18 mouse cellular contexts compared by ENCODE assay signal in genomic region chr19:56653292-56653691, GRCm38 (mm10).
DNase-seq lines count a peak whose midpoint lies in the region; ATAC-seq and TF ChIP-seq lines count a peak whose summit lies in the region.
"Had no signal": no experiment of that assay in that cellular context is flagged by ENCODE, and none has a peak within 500 bp of the region (broad histone marks: within the 10 kb centered on the region; RNA-seq: fewer than 3 reads in every experiment).

No protein-coding gene starts in this region.

- no peaks in the 10 kb centered on the region for H3K36me3 ChIP-seq in forebrain, embryonic 14.5 days (ENCODE audit: control insufficient read depth, insufficient read depth, low read length)
- H3K36me3 ChIP-seq in forebrain, embryonic 11.5 days (ENCODE audit: control insufficient read depth, insufficient read depth, low read length), result no peaks in the 10 kb centered on the region
- H3K36me3 ChIP-seq in intestine, embryonic 15.5 days, result no peaks in the 10 kb centered on the region
- H3K36me3 ChIP-seq in intestine, postnatal 0 days (ENCODE audit: control insufficient read depth, insufficient read depth), result no peaks in the 10 kb centered on the region
- no peaks in the 10 kb centered on the region for H3K36me3 ChIP-seq in stomach, embryonic 14.5 days (ENCODE audit: control insufficient read depth, insufficient read depth, low read length)
- no peaks in the 10 kb centered on the region for H3K36me3 ChIP-seq in stomach, postnatal 0 days (ENCODE audit: control insufficient read depth, insufficient read depth, low read length)
- no peaks in the 10 kb centered on the region for H3K36me3 ChIP-seq in stomach, embryonic 16.5 days (ENCODE audit: control insufficient read depth, insufficient read depth, low read length)
- H3K36me3 ChIP-seq: liver, embryonic 13.5 days; lung, embryonic 15.5 days had no signal

- no peak for DNase-seq in forebrain, embryonic 14.5 days (ENCODE audit: low spot score)
- DNase-seq in forebrain, embryonic 11.5 days (ENCODE audit: low spot score), result no peak
- DNase-seq in stomach, postnatal 0 days (ENCODE audit: low spot score), result no peak
- no peak for DNase-seq in spleen, postnatal 14 days (ENCODE audit: low spot score in 2 of 2)
- DNase-seq: adrenal gland, adult 8-10 months; gastrocnemius, postnatal 25 days; kidney, adult 2 months; liver, embryonic 13.5 days; right cerebral cortex, adult 18-20 months; spleen, adult 18-20 months; thymus, postnatal 25 days had no signal

- no peak overlapping the region for H3K4me3 ChIP-seq in forebrain, embryonic 14.5 days (ENCODE audit: low read depth, low read length)
- H3K4me3 ChIP-seq in forebrain, embryonic 11.5 days (ENCODE audit: low read depth, low read length), result no peak overlapping the region
- no peak overlapping the region for H3K4me3 ChIP-seq in intestine, embryonic 15.5 days (replicated peaks)
- H3K4me3 ChIP-seq in intestine, postnatal 0 days (ENCODE audit: low read depth, low read length), result no peak overlapping the region
- H3K4me3 ChIP-seq in stomach, embryonic 14.5 days (ENCODE audit: low read depth, low read length), result no peak overlapping the region
- H3K4me3 ChIP-seq in stomach, postnatal 0 days (ENCODE audit: low read depth, low read length), result no peak overlapping the region
- no peak overlapping the region for H3K4me3 ChIP-seq in stomach, embryonic 16.5 days (replicated peaks; ENCODE audit: low read length)
- H3K4me3 ChIP-seq: liver, embryonic 13.5 days had no signal

- no peak for TF ChIP-seq CTCF in intestine, postnatal 0 days (IDR thresholded peaks at IDR 0.05; ENCODE audit: low read depth)
- TF ChIP-seq CTCF in stomach, postnatal 0 days (IDR thresholded peaks at IDR 0.05; ENCODE audit: low read depth), result no peak

- peak overlapping the region; percentile 26 for H3K4me2 ChIP-seq in forebrain, embryonic 14.5 days (ENCODE audit: low read length)
- no peak overlapping the region for H3K4me2 ChIP-seq in forebrain, embryonic 11.5 days (ENCODE audit: low read depth, low read length, severe bottlenecking)
- H3K4me2 ChIP-seq in intestine, embryonic 15.5 days (replicated peaks), result 0 out of 2 replicates have a peak overlapping the region, but pooled peaks have one; percentile 41
- H3K4me2 ChIP-seq in intestine, postnatal 0 days (replicated peaks; ENCODE audit: low read depth), result no peak overlapping the region
- H3K4me2 ChIP-seq in stomach, embryonic 14.5 days (replicated peaks; ENCODE audit: low read depth, low read length), result peak overlapping the region; percentile 32
- no peak overlapping the region for H3K4me2 ChIP-seq in stomach, postnatal 0 days (replicated peaks; ENCODE audit: low read depth)
- H3K4me2 ChIP-seq in stomach, embryonic 16.5 days (ENCODE audit: low read depth, low read length), result no peak overlapping the region

- no peak overlapping the region for H3K27ac ChIP-seq in forebrain, embryonic 14.5 days (ENCODE audit: low read depth, low read length)
- H3K27ac ChIP-seq in forebrain, embryonic 11.5 days (ENCODE audit: low read depth, low read length), result no peak overlapping the region
- no peak overlapping the region; the same call in 1 of the 2 replicates for H3K27ac ChIP-seq in intestine, embryonic 15.5 days
- H3K27ac ChIP-seq in intestine, postnatal 0 days (ENCODE audit: low read depth, low read length), result no peak overlapping the region
- peak overlapping the region; percentile 30; the same call in 1 of the 2 replicates for H3K27ac ChIP-seq in stomach, embryonic 14.5 days (ENCODE audit: low read length)
- no peak overlapping the region for H3K27ac ChIP-seq in stomach, postnatal 0 days (replicated peaks)
- H3K27ac ChIP-seq in stomach, embryonic 16.5 days (ENCODE audit: low read length), result peak overlapping the region; percentile 13; the same call in 1 of the 2 replicates
- H3K27ac ChIP-seq: left cerebral cortex, adult 2 months; liver, embryonic 13.5 days had no signal

- no peaks in the 10 kb centered on the region for H3K9me3 ChIP-seq in forebrain, embryonic 14.5 days (replicated peaks; ENCODE audit: control insufficient read depth, low read length)
- no peaks in the 10 kb centered on the region; the same call in 1 of the 2 replicates for H3K9me3 ChIP-seq in forebrain, embryonic 11.5 days (ENCODE audit: control insufficient read depth, low read length)
- no peaks in the 10 kb centered on the region for H3K9me3 ChIP-seq in intestine, embryonic 15.5 days
- H3K9me3 ChIP-seq in intestine, postnatal 0 days (ENCODE audit: control insufficient read depth), result no peaks in the 10 kb centered on the region
- no peaks in the 10 kb centered on the region for H3K9me3 ChIP-seq in stomach, embryonic 14.5 days (ENCODE audit: control insufficient read depth, low read depth, low read length)
- H3K9me3 ChIP-seq in stomach, postnatal 0 days (ENCODE audit: control insufficient read depth, low read length), result 0 out of 2 replicates have a peak, but pooled peaks cover 2% of the 10 kb centered on the region
- H3K9me3 ChIP-seq in stomach, embryonic 16.5 days (replicated peaks; ENCODE audit: control insufficient read depth, low read length), result no peaks in the 10 kb centered on the region; the same call in 1 of the 2 replicates
- H3K9me3 ChIP-seq: liver, embryonic 13.5 days; lung, embryonic 15.5 days had no signal

- 51% methylated on average over 9 of the region's 9 CpGs for WGBS in forebrain, embryonic 14.5 days
- WGBS in forebrain, embryonic 11.5 days, result 55% methylated on average over 9 of the region's 9 CpGs
- whole genome bisulfite sequencing in intestine, embryonic 15.5 days, result 72% methylated on average over 9 of the region's 9 CpGs
- WGBS in intestine, postnatal 0 days, result 70% methylated on average over 9 of the region's 9 CpGs
- WGBS in stomach, embryonic 14.5 days, result 68% methylated on average over 9 of the region's 9 CpGs
- WGBS in stomach, postnatal 0 days, result 75% methylated on average over 9 of the region's 9 CpGs
- 70% methylated on average over 9 of the region's 9 CpGs for WGBS in stomach, embryonic 16.5 days

- H3K9ac ChIP-seq in forebrain, embryonic 14.5 days (ENCODE audit: low read length), result no peak overlapping the region
- no peak overlapping the region for H3K9ac ChIP-seq in forebrain, embryonic 11.5 days (ENCODE audit: low read length)
- no peak overlapping the region for H3K9ac ChIP-seq in intestine, embryonic 15.5 days
- H3K9ac ChIP-seq in intestine, postnatal 0 days (ENCODE audit: low read depth, low read length), result no peak overlapping the region
- no peak overlapping the region for H3K9ac ChIP-seq in stomach, embryonic 14.5 days (replicated peaks; ENCODE audit: low read depth, low read length)
- H3K9ac ChIP-seq in stomach, postnatal 0 days (ENCODE audit: low read length), result no peak overlapping the region
- no peak overlapping the region for H3K9ac ChIP-seq in stomach, embryonic 16.5 days (ENCODE audit: low read length)
- H3K9ac ChIP-seq: liver, embryonic 13.5 days; lung, embryonic 15.5 days had no signal

- H3K27me3 ChIP-seq in forebrain, embryonic 14.5 days (replicated peaks; ENCODE audit: control insufficient read depth, insufficient read depth, low read length), result no peaks in the 10 kb centered on the region
- H3K27me3 ChIP-seq in forebrain, embryonic 11.5 days (ENCODE audit: control insufficient read depth, insufficient read depth, low read length), result no peaks in the 10 kb centered on the region
- no peaks in the 10 kb centered on the region for H3K27me3 ChIP-seq in intestine, embryonic 15.5 days (replicated peaks)
- no peaks in the 10 kb centered on the region for H3K27me3 ChIP-seq in intestine, postnatal 0 days (replicated peaks; ENCODE audit: control insufficient read depth, insufficient read depth, low read length)
- H3K27me3 ChIP-seq in stomach, embryonic 14.5 days (ENCODE audit: control insufficient read depth, insufficient read depth, low read length), result no peaks in the 10 kb centered on the region
- H3K27me3 ChIP-seq in stomach, postnatal 0 days (ENCODE audit: control insufficient read depth, insufficient read depth, low read length), result no peaks in the 10 kb centered on the region
- no peaks in the 10 kb centered on the region for H3K27me3 ChIP-seq in stomach, embryonic 16.5 days (ENCODE audit: control insufficient read depth, insufficient read depth, low read length)
- H3K27me3 ChIP-seq: liver, embryonic 13.5 days; lung, embryonic 15.5 days had no signal

- H3K4me1 ChIP-seq in forebrain, embryonic 14.5 days (ENCODE audit: control insufficient read depth, insufficient read depth, low read length), result peaks cover 12% of the 10 kb centered on the region
- H3K4me1 ChIP-seq in forebrain, embryonic 11.5 days (replicated peaks; ENCODE audit: control insufficient read depth, insufficient read depth, low read length), result peaks cover 8% of the 10 kb centered on the region; the same call in 1 of the 2 replicates
- H3K4me1 ChIP-seq in intestine, embryonic 15.5 days (replicated peaks), result peaks cover 9% of the 10 kb centered on the region; the same call in 1 of the 2 replicates
- no peaks in the 10 kb centered on the region; the same call in 1 of the 2 replicates for H3K4me1 ChIP-seq in intestine, postnatal 0 days (replicated peaks; ENCODE audit: control insufficient read depth, insufficient read depth, low read length)
- peaks cover 16% of the 10 kb centered on the region; the same call in 1 of the 2 replicates for H3K4me1 ChIP-seq in stomach, embryonic 14.5 days (ENCODE audit: control insufficient read depth, insufficient read depth, low read length)
- peaks cover 5% of the 10 kb centered on the region; the same call in 1 of the 2 replicates for H3K4me1 ChIP-seq in stomach, postnatal 0 days (replicated peaks; ENCODE audit: control insufficient read depth, insufficient read depth)
- H3K4me1 ChIP-seq in stomach, embryonic 16.5 days (ENCODE audit: control insufficient read depth, insufficient read depth, low read length), result peaks cover 19% of the 10 kb centered on the region
- H3K4me1 ChIP-seq: liver, embryonic 13.5 days had no signal

- ATAC-seq in forebrain, embryonic 14.5 days, result no peak
- no peak for ATAC-seq in forebrain, embryonic 11.5 days (replicated peaks; ENCODE audit: low FRiP score)
- ATAC-seq in intestine, embryonic 15.5 days, result no peak
- ATAC-seq in intestine, postnatal 0 days, result no peak
- no peak for ATAC-seq in stomach, embryonic 14.5 days (ENCODE audit: insufficient number of reproducible peaks, insufficient read depth, low FRiP score, low read depth)
- no peak for ATAC-seq in stomach, postnatal 0 days (ENCODE audit: low FRiP score, low TSS enrichment)
- no peak for ATAC-seq in stomach, embryonic 16.5 days (ENCODE audit: insufficient read depth, low FRiP score)
- ATAC-seq: hindbrain, embryonic 16.5 days had no signal

- TF ChIP-seq EP300 in stomach, postnatal 0 days (optimal IDR thresholded peaks at IDR 0.05), result no peak

Comparison
In these comparisons a context has a peak if more than half of its experiments do, and no peak if none do; other contexts are left out.
1. H3K27ac ChIP-seq: peak in stomach, embryonic 14.5 days (single experiment) and stomach, embryonic 16.5 days (single experiment); none in forebrain, embryonic 14.5 days (single experiment), forebrain, embryonic 11.5 days (single experiment), intestine, embryonic 15.5 days (single experiment), intestine, postnatal 0 days (single experiment) and stomach, postnatal 0 days (single experiment).
2. H3K4me2 ChIP-seq: peak in forebrain, embryonic 14.5 days (single experiment), intestine, embryonic 15.5 days (single experiment) and stomach, embryonic 14.5 days (single experiment); none in forebrain, embryonic 11.5 days (single experiment), intestine, postnatal 0 days (single experiment), stomach, postnatal 0 days (single experiment) and stomach, embryonic 16.5 days (single experiment).